Mouse (Mus musculus) cortical plate, adult 2 months (tissue): ENCODE results near the gene Dnajb2. TPM values are rescaled to one million over a fixed set of nuclear protein-coding genes. Genes with fewer than 3 reads are reported as not detected.
A peak's percentile ranks its signal among the peaks of the same experiment; 100 is the strongest.

Source experiments
- H3K27ac ChIP-seq: fragments of 200-500 bp; 2 replicates; pipeline ENCODE4 v1.5.1; 2012; ENCODE audit warnings: low read length, control low read depth, inconsistent platforms; ENCODE audit not compliant: insufficient read depth
- H3K4me1 ChIP-seq: fragments of 200-500 bp; 2 replicates; pipeline ENCODE4 v1.6.1; 2011; ENCODE audit warnings: low read length; ENCODE audit not compliant: control insufficient read depth, insufficient read depth
- H3K4me3 ChIP-seq: fragments of 200-500 bp; 2 replicates; pipeline ENCODE4 v1.5.1; 2011; ENCODE audit warnings: mild to moderate bottlenecking, low read length, control low read depth; ENCODE audit not compliant: insufficient read depth
- CTCF ChIP-seq: fragments of 200-500 bp; IDR thresholded peaks from 2 replicates; pipeline ENCODE4 v1.5.1; 2011; ENCODE audit warnings: mild to moderate bottlenecking, control low read depth, low read length; ENCODE audit not compliant: insufficient read depth; ENCODE audit errors: extremely low read depth
- POLR2A ChIP-seq: fragments of 200-500 bp; IDR thresholded peaks from 2 replicates; pipeline ENCODE4 v1.6.1; 2011; ENCODE audit warnings: mild to moderate bottlenecking, low read length, control low read depth; ENCODE audit not compliant: insufficient read depth; ENCODE audit errors: extremely low read depth
- polyA plus RNA-seq: library from polyadenylated mRNA; depleted of rRNA; stranded (reverse); fragments of >200 nt; gene quantifications from 2 replicates; pipeline ENCODE4 v1.2.3, GENCODE M21; 2012

The Dnajb2 gene
- polyA plus RNA-seq, 1 experiment, result 115 TPM

DNA sequence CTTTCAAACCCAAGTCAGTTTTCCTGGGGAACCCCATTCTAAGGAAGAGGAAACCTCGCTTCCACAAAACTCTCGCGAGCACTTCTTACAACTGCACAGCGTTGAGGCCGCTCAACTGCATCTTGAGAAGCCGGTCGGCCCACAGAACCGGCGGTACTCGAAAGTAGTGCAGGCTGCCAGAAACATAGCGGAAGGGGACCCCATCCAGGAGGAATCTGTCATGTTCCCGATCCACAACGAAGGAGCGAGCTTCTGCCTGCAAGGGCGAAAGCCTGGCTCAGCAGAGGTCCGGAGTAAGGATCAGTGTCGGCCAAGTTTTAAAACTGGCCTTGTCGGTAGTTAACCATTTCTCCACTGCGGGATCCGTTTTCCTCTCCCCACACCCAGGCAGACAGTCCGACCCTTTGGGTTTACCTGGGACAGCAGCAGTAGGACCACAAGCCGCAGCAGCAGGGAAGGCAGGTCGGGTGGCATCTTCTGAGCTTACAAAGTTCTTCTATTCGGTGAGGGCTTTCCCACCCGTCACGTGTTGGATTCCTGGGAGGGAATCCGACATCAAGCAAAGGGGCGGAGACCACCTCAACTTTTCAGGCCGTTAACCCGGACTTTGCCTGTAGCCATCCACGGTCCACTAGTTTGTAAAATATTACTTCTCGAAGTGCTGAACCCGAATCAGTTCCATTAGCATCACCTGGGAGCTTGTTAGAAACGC is 27.1 kb upstream of the Dnajb2 start:
- TF ChIP-seq CTCF, result no peak
- TF ChIP-seq POLR2A, result no peak
- Histone ChIP-seq H3K27ac (no peak overlapping the region), H3K4me1 (peaks cover 7% of the 10 kb centered on the region; the same call in 1 of the 2 replicates)

DNA sequence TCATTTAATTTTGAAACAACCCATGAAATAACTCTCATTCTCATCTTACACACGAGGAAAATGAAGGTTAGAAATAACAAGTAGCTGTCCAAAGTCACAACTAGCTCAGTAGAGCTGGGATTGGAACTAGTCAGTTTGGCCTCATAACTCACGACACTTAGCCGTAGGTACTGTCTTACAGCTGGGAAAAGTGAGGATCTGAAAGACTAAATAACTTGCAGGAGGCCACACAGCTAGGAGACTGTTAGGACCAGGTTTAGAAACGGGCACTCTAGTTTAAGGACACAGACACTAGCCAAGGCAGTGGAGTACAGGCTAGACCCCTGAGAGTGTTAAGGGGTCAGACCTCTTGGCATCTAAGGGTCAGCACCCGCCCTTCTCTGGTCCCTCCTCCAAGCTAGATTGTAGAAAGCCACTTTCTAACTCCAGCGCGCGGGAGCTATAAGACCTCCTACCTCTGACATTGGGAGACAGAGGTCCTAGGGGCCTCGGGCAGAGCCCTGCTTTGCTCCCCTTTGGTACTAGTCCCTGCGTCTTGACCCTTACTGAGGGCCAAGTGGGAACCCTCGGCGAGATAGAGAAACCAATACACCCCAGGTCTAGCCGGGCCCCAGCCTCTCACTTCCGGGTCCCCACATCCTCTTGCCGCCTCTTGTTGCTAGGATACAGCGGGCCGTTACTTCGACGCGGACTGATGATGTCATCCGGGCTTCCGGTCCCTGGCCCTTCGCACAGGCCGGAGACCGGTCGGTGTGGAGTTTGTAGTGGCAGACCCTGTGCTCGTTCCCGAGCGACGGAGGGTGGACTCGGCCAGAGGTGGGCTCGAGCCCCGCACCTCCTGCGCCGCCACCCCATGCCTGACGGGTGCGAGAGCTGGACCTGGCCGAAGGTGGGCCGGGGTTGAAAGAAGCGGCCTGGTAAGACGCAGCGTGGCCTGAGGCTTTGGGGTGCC is 25.8 kb upstream of the Dnajb2 start, which contains the start of the genes Glb1l and Stk16:
TSS of gene Glb1l (minus strand) at position 678 of the 952 bp plus-strand sequence.
TSS of gene Stk16 (plus strand) at position 703 of the 952 bp plus-strand sequence.
- Histone ChIP-seq H3K27ac (peak within 1 kb of the TSS; percentile 36; the same call in 1 of the 2 replicates), H3K4me1 (peaks cover 7% of the 10 kb centered on the region; the same call in 1 of the 2 replicates), H3K4me3 (peak within 1 kb of the TSS; percentile 84)
- TF ChIP-seq POLR2A (peak; percentile 73), CTCF (no peak)

More for the DNA sequence above, 27.1 kb upstream of the Dnajb2 start:
- peak overlapping the region; percentile 40 for H3K4me3 ChIP-seq

DNA sequence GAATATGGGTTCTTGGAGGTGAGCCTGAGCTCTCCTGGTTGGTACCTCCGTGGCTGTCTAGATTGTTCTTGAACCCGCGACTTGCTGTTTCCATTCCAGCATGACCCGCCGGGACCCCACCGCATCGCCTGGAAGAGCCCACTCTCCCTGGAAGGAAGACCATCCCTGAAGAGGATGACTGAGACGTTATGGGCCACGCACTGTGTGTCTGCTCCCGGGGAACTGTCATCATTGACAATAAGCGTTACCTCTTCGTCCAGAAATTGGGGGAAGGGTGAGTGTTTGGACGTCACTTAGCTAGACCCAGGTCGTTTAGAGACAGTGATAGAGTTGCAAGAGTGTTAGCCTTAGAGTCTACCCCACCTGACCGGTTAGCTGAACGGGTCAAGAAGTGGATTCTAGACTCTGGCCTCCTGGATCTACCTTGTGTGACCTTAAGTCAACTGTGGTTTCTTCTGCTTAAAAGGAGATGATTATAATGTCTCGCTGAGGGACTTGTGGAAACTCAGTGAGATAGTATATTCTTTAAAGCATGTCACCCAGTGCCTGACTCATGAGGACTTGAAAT is 25.0 kb upstream of the Dnajb2 start:
- H3K27ac ChIP-seq, result no peak overlapping the region
- peaks cover 10% of the 10 kb centered on the region for H3K4me1 ChIP-seq
- H3K4me3 ChIP-seq, result peak overlapping the region; percentile 84
- no peak for TF ChIP-seq POLR2A
- TF ChIP-seq CTCF, result no peak

DNA sequence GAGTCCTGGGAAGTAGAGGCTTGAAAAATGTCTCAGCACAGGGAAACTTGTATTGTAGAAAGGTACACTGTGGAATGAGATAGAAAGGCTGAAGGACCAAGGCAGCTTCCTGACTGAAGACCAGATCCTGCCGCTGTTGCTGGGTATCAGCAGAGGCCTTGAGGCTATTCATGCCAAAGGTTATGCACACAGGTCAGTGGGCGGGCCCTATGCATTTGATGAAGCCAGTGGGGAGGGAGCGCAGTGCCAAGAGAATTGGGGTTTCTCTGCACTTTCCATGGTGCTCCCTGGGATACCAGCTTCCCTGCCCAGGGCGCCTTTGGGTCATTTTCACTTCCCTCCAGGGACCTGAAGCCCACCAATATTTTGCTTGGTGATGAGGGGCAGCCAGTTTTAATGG is 23.7 kb upstream of the Dnajb2 start:
- Histone ChIP-seq H3K4me3 (no peak overlapping the region), H3K27ac (no peak overlapping the region), H3K4me1 (peaks cover 12% of the 10 kb centered on the region)
- TF ChIP-seq CTCF (no peak), POLR2A (0 out of 2 replicates have a peak, but pooled peaks have one; percentile 22)

DNA sequence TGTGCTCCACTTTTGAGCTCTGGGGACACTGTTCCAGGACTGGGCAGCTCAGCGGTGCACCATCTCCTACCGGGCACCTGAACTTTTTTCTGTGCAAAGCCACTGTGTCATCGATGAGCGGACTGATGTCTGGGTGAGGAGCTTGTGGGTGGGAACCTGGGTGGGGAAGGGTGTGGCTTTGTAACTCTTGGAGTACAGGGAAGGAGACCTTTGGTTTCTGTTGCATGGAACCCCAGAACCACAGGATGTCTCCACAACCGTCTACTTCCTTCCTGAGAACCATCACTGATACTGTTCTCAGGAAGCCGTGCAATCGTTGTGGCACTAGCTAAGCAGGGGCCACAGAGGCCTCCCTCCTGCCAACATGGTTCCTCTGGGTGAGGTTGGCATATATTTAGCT is 23.1 kb upstream of the Dnajb2 start:
- no peak overlapping the region for H3K4me3 ChIP-seq
- no peak for TF ChIP-seq CTCF
- no peak for TF ChIP-seq POLR2A
- H3K27ac ChIP-seq, result no peak overlapping the region
- H3K4me1 ChIP-seq, result peaks cover 12% of the 10 kb centered on the region

DNA sequence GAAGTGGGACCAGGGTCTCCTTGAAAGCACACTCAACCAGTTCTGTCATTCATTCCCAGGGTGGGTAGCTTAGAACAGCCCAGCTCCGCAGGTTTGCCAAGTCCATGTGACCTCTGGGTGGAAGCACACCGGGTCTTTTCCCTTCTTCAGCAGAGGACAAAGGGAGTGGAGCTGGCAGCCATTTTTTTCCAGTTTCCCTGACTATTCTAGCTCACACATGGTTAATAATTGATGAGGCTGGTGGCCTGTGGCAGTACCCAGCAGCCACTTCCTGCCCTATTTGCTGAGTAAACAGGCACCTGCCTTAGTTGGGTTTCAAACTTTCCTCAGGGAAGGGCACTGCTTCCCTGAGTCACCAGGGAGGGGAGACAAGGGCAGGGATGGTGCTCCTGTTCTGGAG is 21.8 kb upstream of the Dnajb2 start:
- TF ChIP-seq POLR2A (0 out of 2 replicates have a peak, but pooled peaks have one; percentile 7), CTCF (no peak)
- Histone ChIP-seq H3K27ac (peak overlapping the region; percentile 42; the same call in 1 of the 2 replicates), H3K4me1 (peaks cover 12% of the 10 kb centered on the region), H3K4me3 (no peak overlapping the region)

DNA sequence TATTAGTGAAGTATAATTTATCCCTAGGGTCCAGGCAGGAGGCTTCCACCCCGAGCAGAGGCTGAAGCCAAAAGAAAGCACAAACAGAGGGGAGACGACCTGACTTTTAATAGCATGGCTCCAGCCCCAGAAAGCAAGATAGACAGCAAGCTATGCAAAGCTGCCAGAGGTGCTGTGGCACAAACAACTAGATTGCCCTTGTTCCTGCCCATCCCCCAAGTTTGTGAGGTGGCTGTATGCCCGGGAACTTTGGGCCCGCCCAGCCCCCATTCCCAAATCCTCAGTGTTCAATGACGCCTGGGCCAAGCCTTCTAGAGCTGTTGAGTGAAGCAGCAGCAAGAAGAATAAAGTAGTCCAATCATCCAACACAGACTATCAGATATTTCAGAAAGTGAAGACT is 21.3 kb upstream of the Dnajb2 start:
- no peak for TF ChIP-seq CTCF
- Histone ChIP-seq H3K4me3 (no peak overlapping the region), H3K4me1 (peaks cover 12% of the 10 kb centered on the region), H3K27ac (peak overlapping the region; percentile 42; the same call in 1 of the 2 replicates)

DNA sequence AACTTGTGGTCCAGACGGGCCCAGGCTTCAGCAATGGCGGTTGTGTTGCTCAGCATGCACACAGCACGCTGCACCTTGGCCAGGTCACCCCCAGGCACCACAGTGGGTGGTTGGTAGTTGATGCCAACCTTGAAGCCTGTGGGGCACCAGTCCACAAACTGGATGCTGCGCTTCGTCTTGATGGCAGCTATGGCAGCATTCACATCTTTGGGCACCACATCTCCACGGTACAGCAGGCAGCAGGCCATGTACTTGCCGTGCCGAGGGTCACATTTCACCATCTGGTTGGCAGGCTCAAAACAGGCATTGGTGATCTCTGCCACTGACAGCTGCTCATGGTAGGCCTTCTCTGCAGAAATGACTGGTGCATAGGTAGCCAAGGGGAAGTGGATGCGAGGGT is 20.4 kb upstream of the Dnajb2 start:
- TF ChIP-seq POLR2A (no peak), CTCF (no peak)
- no peak overlapping the region for H3K4me3 ChIP-seq
- peaks cover 9% of the 10 kb centered on the region for H3K4me1 ChIP-seq
- H3K27ac ChIP-seq, result no peak overlapping the region
